Mouse (Mus musculus) kidney, adult 11 months (tissue): ENCODE measurements around the gene Kif18a.

Source experiments
- DNase-seq: peaks from one replicate; pipeline ENCODE4 v3.0.0; 2022

The Kif18a gene

GRCm38 (mm10) chr2:109384019-109384418, 103.5 kb downstream of the Kif18a start:
- no peak for DNase-seq

GRCm38 (mm10) chr2:109386211-109386610, 105.7 kb downstream of the Kif18a start:
- no peak for DNase-seq

DNA sequence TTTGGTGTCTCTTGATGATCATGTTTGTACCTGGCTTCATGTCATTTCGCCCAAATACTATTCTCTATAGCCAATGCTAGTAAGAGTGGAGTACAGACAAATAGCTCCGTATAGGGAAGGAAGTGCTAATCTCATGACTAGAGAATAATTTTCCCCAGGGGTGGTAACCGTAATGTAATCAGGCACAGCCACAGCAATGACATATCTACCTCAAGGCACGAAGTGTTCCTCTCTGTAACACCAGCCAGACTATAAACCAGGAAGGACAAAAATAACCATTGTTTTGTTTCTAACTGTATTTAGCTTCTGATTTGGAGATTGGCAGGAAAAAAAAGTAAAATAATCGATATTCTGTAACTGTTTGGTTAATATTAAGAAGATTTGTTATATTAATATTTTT, 108.2 kb downstream of the Kif18a start:
- DNase-seq, result no peak

GRCm38 (mm10) chr2:109389977-109390376, 109.4 kb downstream of the Kif18a start:
- no peak for DNase-seq
